Mouse (Mus musculus) cerebellum, postnatal 4 days (tissue): ENCODE data around the gene Bud13.

Source experiments
- DNase-seq, 2 experiments: peaks; one replicate each; pipeline ENCODE4 v3.0.0; 2022; ENCODE audit warnings: low spot score in 2 of 2, mixed read lengths in 1 of 2

Bud13 gene

DNA sequence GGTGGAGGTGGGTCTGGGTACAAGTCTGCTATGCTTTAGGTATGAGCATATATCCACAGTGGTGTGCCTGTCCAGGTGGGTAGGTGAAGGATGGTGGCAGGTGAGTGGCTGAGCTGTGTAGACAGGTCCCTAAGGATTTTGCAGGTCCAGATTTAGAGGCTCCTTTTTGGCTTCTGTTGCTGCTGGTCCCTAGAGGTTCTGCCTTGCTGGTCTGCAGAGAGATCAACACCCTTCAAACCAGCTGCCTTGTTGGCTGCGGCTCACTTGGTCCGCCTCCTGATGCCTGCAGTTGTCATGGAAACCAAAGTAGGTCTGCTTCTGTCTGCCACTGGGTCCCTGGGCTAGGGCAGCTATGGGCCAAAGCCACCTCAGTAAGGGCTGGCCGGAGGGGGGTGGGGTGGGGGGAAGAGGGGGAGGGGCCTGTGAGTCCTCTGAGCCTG, 55.1 kb downstream of the Bud13 start:
- DNase-seq, result peak in 1 of 2 experiments; percentile 58

DNA sequence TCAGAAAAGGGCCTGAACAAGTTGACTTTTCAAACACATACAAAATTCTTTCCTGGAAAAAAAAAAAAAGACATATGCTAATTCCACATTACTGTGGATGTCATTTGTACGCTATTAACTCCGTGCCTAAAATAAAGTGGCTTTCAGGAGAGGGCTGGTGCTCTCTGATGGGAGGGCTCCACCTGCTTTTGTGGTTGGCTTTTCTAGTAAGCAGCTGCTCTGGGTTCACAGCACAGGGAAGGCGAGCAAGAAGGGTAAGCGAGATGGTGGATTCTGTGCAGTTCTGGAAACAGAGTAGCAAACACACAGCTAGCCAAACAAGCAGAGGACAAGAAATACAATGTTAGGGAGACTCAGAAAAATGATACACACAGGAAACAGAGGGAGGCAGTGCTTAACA, 55.6 kb downstream of the Bud13 start:
- DNase-seq, result no peak

DNA sequence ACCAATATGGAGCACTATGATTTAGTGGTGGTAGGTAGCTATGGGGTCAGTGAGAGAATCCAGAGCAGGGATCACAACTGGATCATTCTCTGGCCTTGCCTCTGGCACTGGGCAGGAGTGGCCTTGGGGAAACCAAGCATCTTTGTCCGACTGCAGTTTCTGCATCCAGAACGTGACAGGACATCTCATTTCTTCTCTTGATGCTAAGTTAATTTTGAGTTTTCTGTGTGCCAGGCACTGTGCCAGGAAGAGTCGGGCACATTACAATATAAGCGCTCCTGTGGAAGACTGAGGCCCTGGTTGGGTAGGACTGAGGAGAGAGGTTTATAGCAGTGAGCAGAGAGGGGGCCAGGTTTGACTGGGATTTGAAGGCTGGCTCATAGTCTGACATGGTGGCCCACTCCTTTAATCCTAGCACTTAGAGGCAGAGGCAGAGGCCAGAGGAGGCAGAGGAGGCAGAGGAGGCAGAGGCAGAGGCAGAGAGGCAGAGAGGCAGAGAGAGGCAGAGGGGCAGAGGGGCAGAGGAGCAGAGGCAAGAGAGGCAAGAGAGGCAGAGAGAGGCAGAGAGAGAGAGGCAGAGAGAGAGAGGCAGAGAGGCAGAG, 56.3 kb downstream of the Bud13 start:
- no peak for DNase-seq

- no peak for DNase-seq
These were observed 63.3 kb downstream of the Bud13 start for GRCm38 (mm10) chr9:46345887-46346665.
